Mouse (Mus musculus): ENCODE data around the gene Prok2. TPM values are rescaled to one million over a fixed set of nuclear protein-coding genes. Genes with fewer than 3 reads are reported as not detected.

The Prok2 gene
- total and polyA plus RNA-seq, 3 experiments: 0.21 TPM; not detected in 2

GRCm38 (mm10) chr6:99768495-99768894 is 42.3 kb upstream of the Prok2 start:
- H3K4me3 ChIP-seq (replicated peaks in 1 of 3; ENCODE audit: low read depth in 2 of 3, low read length in 2 of 3, poor library complexity in 1 of 3): no peak overlapping the region
- dilution Hi-C loops (cut with MboI; ENCODE audit: extremely low pct_ligation_motif_present, extremely low pct_unique_long_range_greater_than_20kb, low sequenced_read_pairs) (no loop called here), in situ Hi-C loops (cut with MboI; ENCODE audit: low pct_ligation_motif_present, low pct_unique_long_range_greater_than_20kb, low sequenced_read_pairs) (no loop called here)
- H3K4me2 ChIP-seq (ENCODE audit: insufficient read depth, low read depth, poor library complexity, severe bottlenecking): peak overlapping the region; percentile 24; the same call in 1 of the 2 replicates
- no peaks in the 10 kb centered on the region for H3K79me2 ChIP-seq (replicated peaks; ENCODE audit: control insufficient read depth, extremely low read depth, insufficient read depth, poor library complexity, severe bottlenecking)
- no peaks in the 10 kb centered on the region for H3K27me3 ChIP-seq (replicated peaks)
- peak; percentile 95 for DNase-seq (ENCODE audit: extremely low read depth)
- H3K9me3 ChIP-seq (replicated peaks; ENCODE audit: low read length): no peaks in the 10 kb centered on the region
- H3K4me1 ChIP-seq (ENCODE audit: control insufficient read depth in 1 of 2, insufficient read depth in 2 of 2): peaks cover 6 to 16% of the 10 kb centered on the region in 2 experiments
- H3K9ac ChIP-seq (ENCODE audit: insufficient read depth, low read depth): no peak overlapping the region
- H3K36me3 ChIP-seq (replicated peaks in 1 of 2; ENCODE audit: control insufficient read depth in 1 of 2, insufficient read depth in 1 of 2, low read length in 1 of 2): no peaks in the 10 kb centered on the region
- H3K27ac ChIP-seq (ENCODE audit: insufficient read depth, low read depth): no peak overlapping the region
- TF ChIP-seq IRF4 (IDR thresholded peaks at IDR 0.05; ENCODE audit: low read depth, low read length) (0 out of 2 replicates have a peak, but pooled peaks have one; percentile 27), MAZ (IDR thresholded peaks at IDR 0.05; ENCODE audit: low read depth, low read length) (no peak), CHD1 (IDR thresholded peaks at IDR 0.05; ENCODE audit: low read depth, low read length) (no peak), ELF1 (IDR thresholded peaks at IDR 0.05; ENCODE audit: low read depth, low read length) (peak; percentile 62), MAFK (IDR thresholded peaks at IDR 0.05; ENCODE audit: insufficient replicate concordance, low read length) (0 out of 2 replicates have a peak, but pooled peaks have one; percentile 7), EP300 (IDR thresholded peaks at IDR 0.05; ENCODE audit: low read length) (peak; percentile 73), TCF12 (IDR thresholded peaks at IDR 0.05; ENCODE audit: low read depth, low read length) (peak; percentile 36; the same call in 1 of the 2 replicates), ETS1 (conservative IDR thresholded peaks at IDR 0.05; ENCODE audit: low read depth, low read length) (peak; percentile 58; the same call in 1 of the 2 replicates), MXI1 (IDR thresholded peaks at IDR 0.05; ENCODE audit: low read depth, low read length) (no peak), MYC (IDR thresholded peaks at IDR 0.05; ENCODE audit: low read depth, low read length) (no peak), ZKSCAN1 (IDR thresholded peaks at IDR 0.05; ENCODE audit: borderline replicate concordance, low read depth, low read length) (no peak), KAT2A (IDR thresholded peaks at IDR 0.05; ENCODE audit: insufficient replicate concordance, low read length) (0 out of 2 replicates have a peak, but pooled peaks have one; percentile 39), BHLHE40 (IDR thresholded peaks at IDR 0.05; ENCODE audit: low read depth, low read length) (peak; percentile 64)

GRCm38 (mm10) chr6:99764916-99765315 is 38.7 kb upstream of the Prok2 start:
- Histone ChIP-seq H3K36me3 (replicated peaks in 1 of 2; ENCODE audit: control insufficient read depth in 1 of 2, insufficient read depth in 1 of 2, low read length in 1 of 2) (no peaks in the 10 kb centered on the region), H3K9ac (ENCODE audit: insufficient read depth, low read depth) (no peak overlapping the region), H3K4me2 (ENCODE audit: insufficient read depth, low read depth, poor library complexity, severe bottlenecking) (no peak overlapping the region), H3K4me3 (replicated peaks in 1 of 3; ENCODE audit: low read depth in 2 of 3, low read length in 2 of 3, poor library complexity in 1 of 3) (no peak overlapping the region), H3K27ac (ENCODE audit: insufficient read depth, low read depth) (no peak overlapping the region), H3K9me3 (replicated peaks; ENCODE audit: low read length) (no peaks in the 10 kb centered on the region), H3K79me2 (replicated peaks; ENCODE audit: control insufficient read depth, extremely low read depth, insufficient read depth, poor library complexity, severe bottlenecking) (no peaks in the 10 kb centered on the region), H3K27me3 (replicated peaks) (no peaks in the 10 kb centered on the region), H3K4me1 (ENCODE audit: control insufficient read depth in 1 of 2, insufficient read depth in 2 of 2) (peaks cover 6 to 16% of the 10 kb centered on the region in 2 experiments)
- no peak for TF ChIP-seq USF1 (IDR thresholded peaks at IDR 0.05; ENCODE audit: low read depth, low read length)
- no peak for TF ChIP-seq GABPA (IDR thresholded peaks at IDR 0.05; ENCODE audit: insufficient replicate concordance, low read depth, low read length)
- no peak for TF ChIP-seq HCFC1 (IDR thresholded peaks at IDR 0.05; ENCODE audit: low read depth, low read length)
- TF ChIP-seq ZNF384 (IDR thresholded peaks at IDR 0.05; ENCODE audit: low read depth, low read length): no peak
- no peak for TF ChIP-seq ETS1 (conservative IDR thresholded peaks at IDR 0.05; ENCODE audit: low read depth, low read length)
- in situ Hi-C loops (cut with MboI; ENCODE audit: low pct_ligation_motif_present, low pct_unique_long_range_greater_than_20kb, low sequenced_read_pairs) (no loop called here), dilution Hi-C loops (cut with MboI; ENCODE audit: extremely low pct_ligation_motif_present, extremely low pct_unique_long_range_greater_than_20kb, low sequenced_read_pairs) (no loop called here)
- no peak for DNase-seq (ENCODE audit: extremely low read depth)
